Mouse (Mus musculus) ES-CJ7 (cell line): ENCODE measurements around the gene Ttn.

Experiments
- DNase-seq: peaks from one replicate; pipeline ENCODE4 v3.0.0; 2011; ENCODE audit warnings: low read depth, low spot score

Ttn gene

GRCm38 (mm10) chr2:76850066-76850465 lies 132.3 kb downstream of the Ttn start:
- DNase-seq, result no peak

DNA sequence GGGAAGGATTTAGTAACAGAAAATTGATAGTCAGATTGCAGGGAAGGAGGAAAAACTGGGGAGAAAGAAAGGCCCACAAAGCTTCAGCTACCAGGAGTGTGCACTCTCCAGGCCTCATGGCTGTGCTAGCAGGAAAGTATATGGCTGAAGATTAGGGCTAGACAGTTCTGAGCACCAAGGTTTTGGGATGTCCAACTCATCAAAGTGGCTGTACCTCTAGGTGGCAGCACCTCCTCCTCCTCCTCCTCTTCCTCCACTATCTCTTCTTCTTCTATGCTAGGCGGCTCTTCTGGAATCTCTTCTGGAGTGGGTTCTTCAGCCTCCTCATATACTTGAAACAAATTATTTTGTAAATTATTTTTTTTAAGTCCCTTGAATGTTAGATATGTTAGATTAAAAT lies 139.2 kb downstream of the Ttn start:
- DNase-seq, result peak; percentile 37

GRCm38 (mm10) chr2:76820472-76820871 lies 161.9 kb downstream of the Ttn start:
- DNase-seq, result no peak

- DNase-seq, result peak; percentile 63
These were observed 164.6 kb downstream of the Ttn start for GRCm38 (mm10) chr2:76817796-76818195.

GRCm38 (mm10) chr2:76814048-76814817 lies 168.1 kb downstream of the Ttn start:
- no peak for DNase-seq

- no peak for DNase-seq
These were observed 171.2 kb downstream of the Ttn start for GRCm38 (mm10) chr2:76811160-76811559.

- DNase-seq, result no peak
These were observed 174.0 kb downstream of the Ttn start for GRCm38 (mm10) chr2:76808334-76808733.

DNA sequence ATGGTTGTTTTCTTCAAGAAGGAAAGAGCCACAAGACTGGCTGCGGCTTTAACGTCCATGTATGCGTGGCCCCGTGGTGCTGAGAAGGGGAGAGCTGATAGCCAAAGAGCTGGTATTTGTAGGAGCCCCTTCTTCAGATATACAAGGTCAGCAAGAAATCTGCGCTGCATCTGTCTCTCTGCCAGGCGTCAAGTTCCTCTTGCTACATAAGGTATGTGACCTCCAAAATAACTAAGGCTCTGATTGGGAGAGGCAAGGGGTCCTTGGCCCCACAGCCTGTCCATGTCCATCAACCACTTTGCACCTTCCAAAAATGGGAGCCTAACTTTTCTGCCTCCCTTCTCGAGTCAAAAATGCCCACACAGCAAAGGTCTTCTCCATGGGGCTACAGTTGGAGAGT lies 175.1 kb downstream of the Ttn start:
- DNase-seq, result peak; percentile 27

GRCm38 (mm10) chr2:76806861-76807260 lies 175.5 kb downstream of the Ttn start:
- peak; percentile 25 for DNase-seq

GRCm38 (mm10) chr2:76806376-76806775 lies 176.0 kb downstream of the Ttn start:
- peak; percentile 46 for DNase-seq

GRCm38 (mm10) chr2:76805191-76805892 lies 177.0 kb downstream of the Ttn start:
- DNase-seq, result peak; percentile 93

GRCm38 (mm10) chr2:76784171-76784570 lies 198.2 kb downstream of the Ttn start:
- peak; percentile 40 for DNase-seq

DNA sequence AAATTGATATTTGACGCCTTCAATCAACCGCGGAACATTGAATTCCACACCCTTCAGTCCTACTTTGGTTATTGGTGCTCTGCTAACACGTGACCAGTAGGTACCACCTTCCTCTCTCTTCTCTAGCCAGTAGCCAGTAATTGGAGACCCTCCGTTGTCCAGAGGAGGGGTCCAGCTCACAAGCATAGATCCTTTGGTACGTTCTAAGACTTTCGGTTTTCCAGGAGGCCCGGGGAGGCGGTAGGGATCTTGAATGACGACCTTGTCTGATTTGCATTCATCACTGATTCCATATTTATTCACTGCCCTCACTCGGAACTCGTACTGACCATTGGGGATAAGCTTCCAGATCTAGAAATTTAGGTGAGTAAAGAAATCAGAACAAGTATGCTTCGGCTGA lies 201.6 kb downstream of the Ttn start:
- no peak for DNase-seq

- DNase-seq, result no peak
These were observed 212.5 kb downstream of the Ttn start for GRCm38 (mm10) chr2:76769831-76770230.

DNA sequence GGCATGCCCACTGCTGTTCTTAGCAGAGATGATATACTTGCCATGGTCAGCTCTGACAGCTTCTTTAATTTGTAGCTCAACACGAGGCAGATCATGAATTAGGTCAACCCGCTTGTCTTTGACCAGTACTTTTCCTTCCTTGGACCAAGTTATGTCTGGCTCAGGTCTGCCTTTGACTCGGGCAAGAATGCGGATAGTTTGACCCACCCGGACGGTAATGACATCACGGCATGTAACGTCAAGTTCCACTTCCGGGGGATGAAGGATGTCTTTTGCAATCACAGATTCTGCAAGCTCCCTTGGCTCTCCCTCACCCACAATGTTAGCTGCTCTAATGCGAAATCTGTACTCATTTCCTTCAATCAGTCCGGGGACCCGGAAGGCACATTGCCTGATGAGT lies 215.1 kb downstream of the Ttn start:
- DNase-seq, result no peak

DNA sequence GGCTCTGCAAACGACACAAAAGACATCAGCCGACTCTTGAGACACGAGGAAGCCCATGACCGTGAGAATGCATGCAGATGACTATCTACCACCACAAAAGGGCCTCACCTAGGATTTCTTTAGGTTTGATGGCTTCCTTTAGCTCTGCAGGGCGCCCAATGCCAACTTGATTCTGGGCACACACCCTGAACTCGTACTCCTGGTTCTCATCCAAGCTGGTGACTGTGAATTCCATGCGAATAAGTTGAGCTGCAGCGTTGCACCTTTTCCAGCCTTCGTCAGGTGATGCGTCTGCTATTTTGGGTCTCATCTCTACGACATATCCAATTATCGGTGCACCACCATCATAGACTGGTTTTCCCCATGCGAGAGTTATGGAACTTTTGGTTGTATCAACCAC lies 217.8 kb downstream of the Ttn start:
- no peak for DNase-seq

- no peak for DNase-seq
These were observed 220.2 kb downstream of the Ttn start for GRCm38 (mm10) chr2:76762154-76762553.

GRCm38 (mm10) chr2:76756461-76756860 lies 225.9 kb downstream of the Ttn start:
- no peak for DNase-seq

GRCm38 (mm10) chr2:76751993-76752392 lies 230.4 kb downstream of the Ttn start:
- no peak for DNase-seq

- DNase-seq, result no peak
These were observed 232.8 kb downstream of the Ttn start for GRCm38 (mm10) chr2:76749341-76750110.

- DNase-seq, result no peak
These were observed 233.7 kb downstream of the Ttn start for GRCm38 (mm10) chr2:76748696-76749095.

GRCm38 (mm10) chr2:76719650-76720049 lies 262.7 kb downstream of the Ttn start:
- no peak for DNase-seq
